Mouse (Mus musculus): ENCODE results near the gene Adarb2.

- TF ChIP-seq CTCF (conservative IDR thresholded peaks at IDR 0.05; ENCODE audit: insufficient read depth, insufficient read length, low read depth, low read length) (no peak), POLR2A (IDR thresholded peaks at IDR 0.05; ENCODE audit: low read depth, low read length) (no peak)
Observed at GRCm38 (mm10) chr13:8769654-8770227, 567.1 kb downstream of the Adarb2 start.
